Mouse (Mus musculus): ENCODE data around the gene Mgea5. TPM values are rescaled to one million over a fixed set of nuclear protein-coding genes. Genes with fewer than 3 reads are reported as not detected.

The Mgea5 gene
- polyA plus RNA-seq, 1 experiment from 2014 or later, result 48.3 TPM

DNA sequence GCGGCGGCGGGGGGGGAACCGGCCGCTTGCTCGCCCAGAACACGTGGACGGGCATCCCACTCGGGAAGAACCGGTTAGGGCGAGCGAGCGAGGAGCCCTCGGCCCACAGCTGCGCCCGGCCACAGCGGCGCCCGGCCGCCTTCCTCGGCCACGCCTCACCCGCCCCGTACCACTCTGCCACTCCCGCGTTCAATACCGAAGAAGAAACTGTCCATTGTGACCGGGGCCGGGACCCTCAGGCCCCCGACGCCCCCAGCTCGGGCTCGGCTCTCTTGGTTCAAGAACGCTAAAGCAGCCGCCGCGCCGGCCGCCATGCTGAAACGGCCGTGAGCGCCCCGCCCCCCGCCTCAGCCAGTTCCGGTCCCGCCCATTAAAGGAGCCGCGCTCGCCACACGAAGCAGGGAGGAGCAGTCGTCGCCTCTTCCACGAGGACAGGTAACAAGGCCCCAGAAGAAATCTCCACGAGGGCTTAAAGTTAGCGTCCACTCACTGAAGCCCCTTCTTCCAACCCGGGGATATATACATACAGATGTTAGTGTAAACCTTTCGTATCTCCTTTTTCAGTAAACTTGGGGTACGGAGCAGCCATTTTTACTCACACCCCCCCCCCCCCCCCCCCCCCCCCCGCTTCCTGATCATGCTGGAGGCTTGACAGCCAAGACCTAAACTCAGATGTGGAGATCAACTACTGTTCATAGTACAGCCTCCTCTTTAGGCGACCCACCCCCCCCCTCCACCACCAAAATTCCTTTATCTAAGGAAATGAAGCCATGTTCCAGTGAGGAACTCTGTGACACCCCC is 34.2 kb downstream of the Mgea5 start, which contains the start of gene Npm3:
Gene Npm3, minus strand, starts transcription at position 349 of the 801 bp plus-strand sequence.
- under 1% methylated on average over 59 of the region's 60 CpGs for WGBS (ENCODE audit: insufficient replicate concordance)
- peaks cover 17% of the 10 kb centered on the region for H3K27me3 ChIP-seq (ENCODE audit: control insufficient read depth, insufficient read depth, low read length)
- ATAC-seq (replicated peaks; ENCODE audit: insufficient number of reproducible peaks, low FRiP score, low TSS enrichment), result peak; percentile 71; the same call in 1 of the 2 replicates
- H3K4me1 ChIP-seq (ENCODE audit: control insufficient read depth, insufficient read depth, low read length), result peaks cover 24% of the 10 kb centered on the region
- H3K4me3 ChIP-seq (ENCODE audit: low read depth, low read length), result peak within 1 kb of the TSS; percentile 84
- no peaks in the 10 kb centered on the region for H3K9me3 ChIP-seq (replicated peaks; ENCODE audit: control insufficient read depth, low read length)
- peak within 1 kb of the TSS; percentile 95 for H3K4me2 ChIP-seq
- peaks cover 15% of the 10 kb centered on the region for H3K36me3 ChIP-seq (ENCODE audit: control insufficient read depth, insufficient read depth, low read length)
- peak within 1 kb of the TSS; percentile 54 for H3K27ac ChIP-seq (ENCODE audit: low read depth, low read length)
- peak within 1 kb of the TSS; percentile 84 for H3K9ac ChIP-seq (ENCODE audit: low read depth, low read length)

DNA sequence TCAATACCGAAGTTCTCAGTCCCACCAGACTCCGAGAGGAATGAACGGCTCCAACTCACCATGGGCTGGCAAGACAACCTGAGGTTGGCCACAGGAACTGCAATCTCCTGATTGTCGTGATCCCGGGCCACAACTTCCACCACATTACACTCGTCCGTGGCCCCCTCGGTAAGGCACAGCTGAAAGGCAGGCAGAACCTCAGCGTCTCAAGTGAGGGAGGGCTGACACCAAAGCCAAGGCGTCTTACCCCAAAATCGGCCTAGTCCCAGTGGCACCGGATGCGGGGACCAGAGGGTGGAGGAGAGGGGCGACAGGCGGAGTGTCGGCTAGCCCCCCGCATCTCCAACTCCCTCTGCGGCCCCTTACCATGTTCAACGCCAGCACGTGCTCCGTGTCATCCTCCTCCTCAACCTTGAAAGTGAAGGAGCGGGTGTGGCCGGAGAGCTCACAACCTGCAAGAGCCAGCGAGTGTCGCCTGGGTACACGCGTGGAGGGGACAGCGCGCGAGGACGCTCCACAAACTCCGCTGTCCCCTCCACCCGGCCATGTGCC is 34.9 kb downstream of the Mgea5 start:
- WGBS (ENCODE audit: insufficient replicate concordance), result under 1% methylated on average over 32 of the region's 33 CpGs
- peaks cover 11% of the 10 kb centered on the region for H3K36me3 ChIP-seq (ENCODE audit: control insufficient read depth, insufficient read depth, low read length)
- H3K4me1 ChIP-seq (ENCODE audit: control insufficient read depth, insufficient read depth, low read length), result peaks cover 24% of the 10 kb centered on the region
- 0 out of 2 replicates have a peak overlapping the region, but pooled peaks have one; percentile 54 for H3K27ac ChIP-seq (ENCODE audit: low read depth, low read length)
- peak overlapping the region; percentile 84 for H3K4me3 ChIP-seq (ENCODE audit: low read depth, low read length)
- peak overlapping the region; percentile 84 for H3K9ac ChIP-seq (ENCODE audit: low read depth, low read length)
- peak overlapping the region; percentile 95 for H3K4me2 ChIP-seq
- peaks cover 23% of the 10 kb centered on the region for H3K27me3 ChIP-seq (ENCODE audit: control insufficient read depth, insufficient read depth, low read length)
- peak; percentile 46; the same call in 1 of the 2 replicates for ATAC-seq (replicated peaks; ENCODE audit: insufficient number of reproducible peaks, low FRiP score, low TSS enrichment)
- no peaks in the 10 kb centered on the region for H3K9me3 ChIP-seq (replicated peaks; ENCODE audit: control insufficient read depth, low read length)

DNA sequence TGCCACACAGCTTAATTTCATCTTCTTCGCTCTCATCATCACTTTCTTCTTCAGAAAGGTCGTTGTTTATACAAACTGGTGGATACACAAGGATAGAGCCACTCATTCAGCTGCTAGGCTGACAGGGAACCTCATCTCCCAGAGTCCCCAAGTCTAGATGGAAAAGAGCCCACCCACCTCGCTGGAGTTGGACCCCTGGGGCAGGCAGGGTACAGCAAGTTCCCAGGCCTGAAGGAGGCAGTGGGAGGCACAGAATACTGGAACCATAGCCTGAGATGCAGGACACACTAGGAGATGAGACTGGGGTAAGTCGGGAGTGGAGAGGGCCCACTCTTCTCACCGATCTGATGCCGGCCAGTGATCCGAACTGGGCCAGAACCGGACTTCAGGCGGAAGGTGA is 35.4 kb downstream of the Mgea5 start:
- peak overlapping the region; percentile 84; the same call in 1 of the 2 replicates for H3K9ac ChIP-seq (ENCODE audit: low read depth, low read length)

DNA sequence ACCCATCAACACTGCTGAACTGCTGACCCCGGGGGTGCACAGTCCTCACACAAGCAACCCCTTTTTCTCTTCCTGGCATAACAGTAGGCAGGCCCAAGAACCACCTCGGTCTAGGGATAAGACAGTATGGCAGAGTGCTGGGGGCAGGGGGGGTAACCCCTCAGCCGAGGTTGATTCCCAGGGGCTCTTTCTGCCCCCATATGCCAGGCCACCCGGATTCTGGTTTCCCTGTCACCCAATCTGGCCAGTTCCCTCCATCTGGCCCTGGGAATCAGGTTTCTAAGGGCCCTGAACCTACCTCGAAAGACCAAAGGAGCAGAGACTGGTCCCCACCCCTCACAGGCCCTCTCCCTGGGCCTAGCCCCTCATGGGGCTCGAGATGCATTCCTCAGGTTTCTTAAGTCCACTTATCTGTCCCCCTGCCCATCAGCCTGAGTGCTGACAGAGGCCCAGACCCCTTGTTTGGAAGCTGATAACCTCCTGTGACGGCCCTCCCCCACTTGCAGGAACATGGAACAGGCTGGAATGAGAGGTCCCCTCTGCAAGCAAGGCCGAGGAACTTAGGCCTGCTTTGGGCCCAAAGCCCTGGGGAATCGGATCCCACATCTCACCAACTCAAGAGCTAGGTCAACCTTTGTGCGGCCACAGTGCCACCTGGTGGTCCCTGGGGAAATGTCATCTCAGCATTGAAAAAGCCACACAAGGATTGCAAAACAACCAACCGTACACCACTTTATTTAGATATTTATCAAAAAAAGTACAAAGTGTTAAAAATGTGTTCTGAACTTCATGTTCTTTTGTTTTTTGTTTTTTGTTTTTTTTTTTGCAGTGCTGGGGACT is 36.4 kb downstream of the Mgea5 start:
- ATAC-seq (replicated peaks; ENCODE audit: insufficient number of reproducible peaks, low FRiP score, low TSS enrichment), result no peak
- whole genome bisulfite sequencing (ENCODE audit: insufficient replicate concordance), result 11% methylated on average over 11 of the region's 11 CpGs
- Histone ChIP-seq H3K9ac (ENCODE audit: low read depth, low read length) (0 out of 2 replicates have a peak overlapping the region, but pooled peaks have one; percentile 16), H3K4me3 (ENCODE audit: low read depth, low read length) (no peak overlapping the region), H3K36me3 (ENCODE audit: control insufficient read depth, insufficient read depth, low read length) (peaks cover 4% of the 10 kb centered on the region), H3K4me1 (ENCODE audit: control insufficient read depth, insufficient read depth, low read length) (peaks cover 24% of the 10 kb centered on the region), H3K4me2 (no peak overlapping the region), H3K27ac (ENCODE audit: low read depth, low read length) (no peak overlapping the region), H3K9me3 (replicated peaks; ENCODE audit: control insufficient read depth, low read length) (no peaks in the 10 kb centered on the region), H3K27me3 (ENCODE audit: control insufficient read depth, insufficient read depth, low read length) (peaks cover 38% of the 10 kb centered on the region)

More for the DNA sequence above, 35.4 kb downstream of the Mgea5 start:
- no peak for ATAC-seq (replicated peaks; ENCODE audit: insufficient number of reproducible peaks, low FRiP score, low TSS enrichment)
- 36% methylated on average over 9 of the region's 9 CpGs for WGBS (ENCODE audit: insufficient replicate concordance)
- peak overlapping the region; percentile 84 for H3K4me3 ChIP-seq (ENCODE audit: low read depth, low read length)
- H3K4me2 ChIP-seq, result peak overlapping the region; percentile 95
- H3K4me1 ChIP-seq (ENCODE audit: control insufficient read depth, insufficient read depth, low read length), result peaks cover 24% of the 10 kb centered on the region
- H3K27me3 ChIP-seq (ENCODE audit: control insufficient read depth, insufficient read depth, low read length), result peaks cover 29% of the 10 kb centered on the region
- H3K27ac ChIP-seq (ENCODE audit: low read depth, low read length), result no peak overlapping the region
- no peaks in the 10 kb centered on the region for H3K9me3 ChIP-seq (replicated peaks; ENCODE audit: control insufficient read depth, low read length)
- H3K36me3 ChIP-seq (ENCODE audit: control insufficient read depth, insufficient read depth, low read length), result peaks cover 8% of the 10 kb centered on the region

DNA sequence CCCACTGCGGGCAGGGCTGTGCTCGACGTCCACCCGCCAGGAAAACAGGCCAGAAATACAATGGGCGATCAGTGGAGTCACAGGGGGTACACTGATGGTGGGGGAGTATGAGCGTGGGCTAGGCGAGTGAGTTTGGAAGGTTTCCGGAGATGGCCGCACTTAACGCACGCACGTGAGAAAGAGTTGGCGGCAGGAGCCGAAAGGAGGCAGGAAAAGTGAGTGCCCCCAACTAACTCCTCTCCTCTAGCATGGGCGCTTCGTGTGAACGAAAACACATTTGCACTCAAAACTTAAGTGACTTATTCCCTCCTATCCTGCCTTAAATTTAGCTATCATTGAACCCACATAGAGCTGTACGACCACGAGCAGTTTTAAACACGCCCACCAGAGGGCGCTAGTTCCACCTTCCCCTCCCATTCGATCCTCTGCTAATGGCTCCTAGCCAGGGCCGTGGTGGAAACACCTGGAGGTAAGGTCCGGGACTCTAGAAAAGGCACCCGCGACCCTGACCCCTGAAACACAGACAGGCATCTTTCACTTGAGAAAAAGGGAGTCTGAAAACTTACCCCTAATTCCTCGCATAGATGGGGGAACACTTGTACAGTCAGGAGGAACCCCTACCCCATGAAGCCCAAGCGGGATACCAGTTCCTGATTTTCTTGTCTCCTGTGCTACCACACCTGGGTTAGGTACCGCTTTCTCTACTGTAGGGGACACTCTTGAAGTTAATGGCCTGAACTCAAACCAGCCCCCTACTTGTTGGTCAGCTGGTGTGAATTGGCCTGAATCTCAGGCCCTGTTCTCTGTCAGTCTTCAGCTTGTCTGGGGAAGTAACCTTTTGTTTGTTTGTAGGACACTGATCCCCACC is 37.2 kb downstream of the Mgea5 start:
- Histone ChIP-seq H3K4me2 (peak overlapping the region; percentile 57), H3K27ac (ENCODE audit: low read depth, low read length) (no peak overlapping the region), H3K4me3 (ENCODE audit: low read depth, low read length) (peak overlapping the region; percentile 27; the same call in 1 of the 2 replicates), H3K27me3 (ENCODE audit: control insufficient read depth, insufficient read depth, low read length) (peaks cover 47% of the 10 kb centered on the region), H3K9me3 (replicated peaks; ENCODE audit: control insufficient read depth, low read length) (no peaks in the 10 kb centered on the region), H3K4me1 (ENCODE audit: control insufficient read depth, insufficient read depth, low read length) (peaks cover 31% of the 10 kb centered on the region), H3K36me3 (ENCODE audit: control insufficient read depth, insufficient read depth, low read length) (no peaks in the 10 kb centered on the region), H3K9ac (ENCODE audit: low read depth, low read length) (no peak overlapping the region)
- 6% methylated on average over 29 of the region's 29 CpGs for WGBS (ENCODE audit: insufficient replicate concordance)
- 0 out of 2 replicates have a peak, but pooled peaks have one; percentile 24 for ATAC-seq (replicated peaks; ENCODE audit: insufficient number of reproducible peaks, low FRiP score, low TSS enrichment)

DNA sequence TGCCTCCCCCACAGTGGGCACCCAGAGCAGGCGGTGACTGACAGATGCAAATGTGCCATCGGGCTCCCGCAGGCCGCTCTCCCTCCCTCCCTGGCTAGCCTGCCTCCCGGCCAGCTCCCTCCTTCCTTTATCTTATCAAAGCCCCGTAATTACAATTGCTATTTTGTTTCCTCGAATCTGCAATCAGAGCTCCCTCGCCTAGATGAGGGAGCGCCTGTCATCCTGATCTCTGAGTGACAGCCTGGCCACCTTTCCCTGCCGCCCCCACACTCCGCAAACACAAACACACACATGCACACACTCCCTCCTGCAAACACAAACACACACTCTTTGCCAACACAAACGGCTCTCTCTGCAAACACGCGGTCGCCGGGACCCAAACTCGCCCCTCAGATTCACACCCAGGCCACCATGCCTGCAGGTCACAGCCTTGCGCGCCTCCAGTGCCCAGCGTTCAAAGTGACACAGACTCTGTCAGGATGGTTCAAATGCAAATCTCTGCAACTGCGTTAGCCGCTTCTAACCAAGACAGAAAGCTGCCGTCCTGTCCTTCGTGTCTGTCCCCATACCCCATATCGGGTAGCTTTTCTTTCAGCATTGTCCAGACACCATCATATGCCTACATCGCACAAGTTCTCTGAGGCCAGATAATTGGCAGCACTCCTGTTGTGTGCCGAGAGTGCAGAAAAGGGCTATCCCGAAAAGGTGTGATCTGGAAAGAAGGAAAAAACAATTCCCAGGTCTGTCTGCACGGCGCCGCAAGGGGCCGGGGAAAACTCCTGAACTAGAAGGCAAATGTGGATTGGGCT is 38.1 kb downstream of the Mgea5 start:
- H3K27ac ChIP-seq (ENCODE audit: low read depth, low read length), result no peak overlapping the region
- WGBS (ENCODE audit: insufficient replicate concordance), result under 1% methylated on average over 32 of the region's 32 CpGs
- no peaks in the 10 kb centered on the region for H3K36me3 ChIP-seq (ENCODE audit: control insufficient read depth, insufficient read depth, low read length)
- peaks cover 55% of the 10 kb centered on the region for H3K27me3 ChIP-seq (ENCODE audit: control insufficient read depth, insufficient read depth, low read length)
- peak overlapping the region; percentile 27 for H3K4me3 ChIP-seq (ENCODE audit: low read depth, low read length)
- no peak for ATAC-seq (replicated peaks; ENCODE audit: insufficient number of reproducible peaks, low FRiP score, low TSS enrichment)
- no peaks in the 10 kb centered on the region for H3K9me3 ChIP-seq (replicated peaks; ENCODE audit: control insufficient read depth, low read length)
- H3K9ac ChIP-seq (ENCODE audit: low read depth, low read length), result no peak overlapping the region
- peak overlapping the region; percentile 57 for H3K4me2 ChIP-seq
- peaks cover 31% of the 10 kb centered on the region for H3K4me1 ChIP-seq (ENCODE audit: control insufficient read depth, insufficient read depth, low read length)

DNA sequence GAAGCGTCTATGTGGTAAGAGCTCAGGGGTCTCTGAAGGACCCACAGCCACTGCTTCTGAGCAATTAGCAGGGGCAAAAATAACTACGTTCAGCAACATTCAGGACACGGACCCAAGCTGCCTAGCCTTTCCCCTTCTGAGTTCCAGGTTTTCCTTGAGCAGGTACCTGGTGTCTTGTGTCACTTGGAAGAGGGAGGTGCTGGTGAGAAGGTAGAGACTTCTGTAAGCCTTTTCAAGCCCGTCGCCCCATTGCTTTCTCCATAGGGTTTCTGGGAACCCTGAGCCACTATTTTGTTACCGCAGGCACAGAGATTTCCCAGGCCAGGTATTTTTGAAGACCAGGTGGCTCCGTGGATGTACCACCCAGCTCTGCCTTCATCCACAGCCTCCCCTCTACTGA is 40.0 kb downstream of the Mgea5 start:
- no peak overlapping the region for H3K4me3 ChIP-seq (ENCODE audit: low read depth, low read length)
- H3K36me3 ChIP-seq (ENCODE audit: control insufficient read depth, insufficient read depth, low read length), result no peaks in the 10 kb centered on the region
- H3K4me2 ChIP-seq, result no peak overlapping the region; the same call in 1 of the 2 replicates
- 16% methylated on average over 7 of the region's 7 CpGs for WGBS (ENCODE audit: insufficient replicate concordance)
- no peak overlapping the region for H3K27ac ChIP-seq (ENCODE audit: low read depth, low read length)
- ATAC-seq (replicated peaks; ENCODE audit: insufficient number of reproducible peaks, low FRiP score, low TSS enrichment), result no peak
- no peak overlapping the region for H3K9ac ChIP-seq (ENCODE audit: low read depth, low read length)
- H3K4me1 ChIP-seq (ENCODE audit: control insufficient read depth, insufficient read depth, low read length), result peaks cover 30% of the 10 kb centered on the region
- H3K27me3 ChIP-seq (ENCODE audit: control insufficient read depth, insufficient read depth, low read length), result peaks cover 72% of the 10 kb centered on the region
- H3K9me3 ChIP-seq (replicated peaks; ENCODE audit: control insufficient read depth, low read length), result no peaks in the 10 kb centered on the region

Data from heart, embryonic 11.5 days (tissue).